Mouse (Mus musculus) stomach, adult 2 months (tissue): Measurements from ENCODE around the gene Gamt. TPM values are rescaled to one million over a fixed set of nuclear protein-coding genes. Genes with fewer than 3 reads are reported as not detected.

Source experiments
- polyA plus RNA-seq: library from polyadenylated mRNA; depleted of rRNA; stranded (reverse); fragments of >200 nt; gene quantifications from 2 replicates; pipeline ENCODE4 v1.2.3, GENCODE M21; 2012; rRNA removed

The Gamt gene
- polyA plus RNA-seq: 17.6 and 31.4 TPM in 2 replicates

DNA sequence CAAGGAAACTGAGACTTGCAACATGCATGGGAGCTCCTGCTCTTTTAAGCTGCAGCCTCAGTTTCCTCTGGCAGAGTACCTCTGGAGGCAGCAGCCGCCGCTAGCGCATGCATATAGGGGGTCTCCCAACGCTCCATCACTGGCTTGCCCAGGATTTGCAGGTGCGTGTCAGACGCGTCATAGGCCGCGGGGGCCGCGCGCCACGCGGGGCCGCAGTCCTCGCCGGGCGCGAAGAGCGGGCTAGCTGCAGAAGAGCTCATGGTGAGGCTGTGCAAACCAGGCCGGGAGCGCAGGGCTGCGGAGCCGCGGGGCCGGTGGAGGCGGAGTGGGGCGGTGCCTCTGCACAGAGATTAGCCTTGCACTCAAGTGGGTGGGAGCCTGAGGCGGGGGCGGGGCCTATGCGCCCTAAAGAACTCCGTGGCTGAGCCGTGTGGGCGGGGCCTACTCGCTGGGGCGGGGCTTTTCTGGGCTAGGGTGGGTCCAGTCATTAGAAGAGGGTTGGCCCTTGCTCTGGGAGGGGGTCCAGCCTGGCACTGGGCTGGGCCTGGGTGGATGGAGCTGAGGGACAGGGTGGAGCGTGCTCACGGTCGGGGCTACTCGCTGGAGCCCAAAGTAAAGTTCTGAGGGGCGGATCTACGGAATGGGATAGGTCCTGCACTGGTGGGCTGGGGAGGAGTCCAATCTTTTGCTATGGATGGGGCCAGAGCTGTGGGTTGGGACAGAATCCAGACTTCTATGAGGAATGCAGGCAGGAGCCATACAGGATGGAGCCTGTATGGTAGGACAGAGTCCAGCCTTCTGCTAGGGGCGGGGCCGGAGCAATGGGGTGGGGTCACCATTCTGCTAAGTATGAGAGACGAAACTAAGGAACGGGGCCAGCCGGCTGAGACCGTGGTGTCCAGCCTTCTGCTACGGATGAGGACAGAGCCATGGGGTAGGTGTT, at the start of gene Gamt, which contains the start of gene Dazap1:
TSS of gene Gamt (minus strand) at position 371 of the 943 bp plus-strand sequence.
TSS of gene Dazap1 (plus strand) at position 845 of the 943 bp plus-strand sequence.

DNA sequence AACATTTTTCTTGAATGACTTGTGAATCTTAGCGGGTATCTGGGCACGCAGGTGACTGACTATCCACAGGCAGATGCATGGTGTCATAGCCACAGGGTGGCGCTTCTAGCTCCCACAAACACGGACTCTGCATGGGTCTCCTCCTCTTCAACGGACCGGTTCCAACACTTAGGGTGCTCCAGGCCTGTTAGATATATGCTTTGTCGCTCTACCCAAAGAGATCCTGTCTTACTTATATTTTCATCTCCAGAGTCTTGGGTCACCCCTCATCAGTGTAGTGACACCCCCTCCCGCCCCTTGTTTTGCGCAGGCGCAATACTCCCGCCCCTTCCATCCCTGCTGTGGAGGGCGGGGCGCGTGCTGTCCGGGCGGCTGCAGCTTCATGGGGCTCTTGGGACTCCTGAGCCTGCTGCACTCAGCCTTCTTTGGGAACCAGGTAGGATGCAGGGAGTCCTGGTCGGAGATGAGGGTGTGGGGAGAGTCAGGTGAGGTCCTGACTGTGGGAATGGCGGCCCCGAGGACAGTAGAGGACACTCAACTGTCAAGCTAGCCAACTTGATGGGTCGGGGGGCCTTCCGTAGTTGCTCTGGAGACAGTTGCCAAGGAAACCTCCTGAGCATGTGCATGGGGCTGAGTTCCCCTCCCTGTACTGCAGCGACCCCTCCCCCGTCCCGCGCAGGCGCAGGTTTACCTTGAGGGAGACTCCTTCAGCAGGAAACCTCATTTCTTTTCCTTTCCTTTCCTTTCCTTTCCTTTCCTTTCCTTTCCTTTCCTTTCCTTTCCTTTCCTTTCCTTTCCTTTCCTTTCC, 35.0 kb upstream of the Gamt start, which contains the start of gene Apc2:
TSS of gene Apc2 (plus strand) at position 360 of the 808 bp plus-strand sequence.

GRCm38 (mm10) chr10:80292251-80293146, 31.7 kb upstream of the Gamt start, which contains the start of gene Rps15:
TSS of gene Rps15 (plus strand) at chr10:80292453.

GRCm38 (mm10) chr10:80248971-80249640, 11.7 kb downstream of the Gamt start, which contains the start of gene Ndufs7:
TSS of gene Ndufs7 (plus strand) at chr10:80249121.

DNA sequence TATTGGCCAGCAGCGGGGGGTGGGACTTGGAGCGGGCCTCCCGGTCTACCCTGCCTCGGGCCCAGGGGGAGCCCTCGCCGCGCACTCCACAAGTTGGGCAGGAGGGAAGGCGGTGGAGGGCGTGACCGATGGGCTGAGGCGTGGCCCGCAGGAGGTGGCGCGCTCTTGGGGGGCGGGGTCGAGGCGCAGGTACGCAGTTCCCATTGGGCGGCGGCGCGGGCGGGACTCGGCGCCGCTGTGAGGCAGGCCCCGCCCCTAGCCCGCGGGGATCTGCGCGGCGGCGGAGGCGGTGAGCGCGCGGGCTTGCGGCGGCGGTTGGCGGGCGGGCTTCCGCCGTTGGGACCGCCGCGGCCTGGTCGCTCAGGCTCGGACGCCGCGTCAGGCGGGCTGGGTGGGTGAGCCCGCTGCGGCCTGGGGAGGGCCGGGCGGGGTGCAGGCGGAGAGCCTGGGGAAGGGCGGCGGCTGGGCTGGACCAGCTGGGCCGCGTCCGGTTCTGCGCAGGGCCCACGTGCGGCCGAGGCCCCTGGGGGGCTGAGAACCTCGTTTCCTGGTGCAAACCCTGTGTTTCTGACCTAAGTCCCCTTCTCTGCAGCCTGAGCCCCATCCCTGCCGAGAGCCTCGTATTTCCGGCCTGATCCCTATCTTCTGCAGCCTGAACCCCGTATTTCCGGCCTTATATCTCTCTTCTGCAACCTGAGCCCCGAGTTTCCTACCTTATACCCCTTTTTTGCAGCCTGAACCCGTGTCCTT, 34.2 kb downstream of the Gamt start, which contains the start of gene Mum1:
TSS of gene Mum1 (plus strand) at position 19 of the 750 bp plus-strand sequence.

Other genes with a start within 250 kb of the Gamt start
- gene Arhgap45, start 244.4 kb downstream of the Gamt start, polyA plus RNA-seq: 6.0 and 9.1 TPM in 2 replicates
- gene Polr2e, start 221.2 kb downstream of the Gamt start, polyA plus RNA-seq: 51.4 and 57.1 TPM in 2 replicates
- gene Gpx4, start 213.8 kb downstream of the Gamt start, polyA plus RNA-seq: 404 and 629 TPM in 2 replicates
- gene Sbno2, start 155.4 kb downstream of the Gamt start, polyA plus RNA-seq: 25.7 and 25.9 TPM in 2 replicates
- gene Stk11, start 145.2 kb downstream of the Gamt start, polyA plus RNA-seq: 89.6 and 104 TPM in 2 replicates
- 2,554 and 5,321 TPM in 2 replicates for gene Atp5d, start 122.4 kb downstream of the Gamt start, polyA plus RNA-seq
- gene Cbarp, start 120.2 kb downstream of the Gamt start, polyA plus RNA-seq: 18.7 and 25.0 TPM in 2 replicates
- gene Midn, start 112.7 kb downstream of the Gamt start, polyA plus RNA-seq: 112 and 128 TPM in 2 replicates
- 45.7 and 52.7 TPM in 2 replicates for gene Cirbp, start 95.0 kb downstream of the Gamt start, polyA plus RNA-seq
- gene 1600002K03Rik, start 88.1 kb downstream of the Gamt start, polyA plus RNA-seq: 10.9 TPM in 2 replicates
- gene Efna2, start 81.5 kb downstream of the Gamt start, polyA plus RNA-seq: 4.5 and 6.8 TPM in 2 replicates
- gene Mum1, start 34.6 kb downstream of the Gamt start, polyA plus RNA-seq: 11.7 and 16.0 TPM in 2 replicates
- 611 and 945 TPM in 2 replicates for gene Ndufs7, start 11.9 kb downstream of the Gamt start, polyA plus RNA-seq
- gene Dazap1, start 474 bp upstream of the Gamt start, polyA plus RNA-seq: 56.6 and 62.6 TPM in 2 replicates
- 607 and 796 TPM in 2 replicates for gene Rps15, start 31.4 kb upstream of the Gamt start, polyA plus RNA-seq
- gene Apc2, start 35.0 kb upstream of the Gamt start, polyA plus RNA-seq: 0.72 and 0.77 TPM in 2 replicates
- 36.0 and 44.8 TPM in 2 replicates for gene 2310011J03Rik, start 59.5 kb upstream of the Gamt start, polyA plus RNA-seq
- 5.0 and 5.9 TPM in 2 replicates for gene Pcsk4, start 68.5 kb upstream of the Gamt start, polyA plus RNA-seq
- 5.4 and 6.8 TPM in 2 replicates for gene Reep6, start 68.9 kb upstream of the Gamt start, polyA plus RNA-seq
- gene Adamtsl5, start 87.4 kb upstream of the Gamt start, polyA plus RNA-seq: 19.8 and 25.0 TPM in 2 replicates
- gene Plk5, start 95.4 kb upstream of the Gamt start, polyA plus RNA-seq: 0.57 and 0.63 TPM in 2 replicates
- 11.5 and 24.4 TPM in 2 replicates for gene Mex3d, start 126.6 kb upstream of the Gamt start, polyA plus RNA-seq
- 66.7 and 84.7 TPM in 2 replicates for gene Mbd3, start 138.5 kb upstream of the Gamt start, polyA plus RNA-seq
- gene Uqcr11, start 145.8 kb upstream of the Gamt start, polyA plus RNA-seq: 1,239 and 1,853 TPM in 2 replicates
- gene Tcf3, start 172.6 kb upstream of the Gamt start, polyA plus RNA-seq: 34.4 and 36.4 TPM in 2 replicates
- 1.2 and 1.8 TPM in 2 replicates for gene Onecut3, start 233.8 kb upstream of the Gamt start, polyA plus RNA-seq